Mouse (Mus musculus): ENCODE data around the gene Stra6.

GRCm38 (mm10) chr9:58196610-58197567 lies 133.3 kb downstream of the Stra6 start:
- TF ChIP-seq CTCF (IDR thresholded peaks at IDR 0.05; ENCODE audit: extremely low read depth, insufficient read depth, insufficient read length, insufficient replicate concordance) (no peak), POLR2A (IDR thresholded peaks at IDR 0.05; ENCODE audit: low read depth, low read length) (no peak)

All from spleen, adult 2 months (tissue).